Mouse (Mus musculus) embryonic facial prominence, embryonic 13.5 days (tissue): ENCODE data around the gene Gm12166. TPM values are rescaled to one million over a fixed set of nuclear protein-coding genes. Genes with fewer than 3 reads are reported as not detected.
"Not testable (repeated sequence)": the region's sequence is repeated elsewhere in the genome, so short reads cannot be mapped to it uniquely, and the experiment has no call there.

Experiments
- ATAC-seq: fragments of 200-750 bp; cut with Nextera tagmentation; 2 replicates; pipeline ENCODE4 v1.8.0; 2017; ENCODE audit warnings: low read depth; ENCODE audit not compliant: insufficient number of reproducible peaks, insufficient read depth, low FRiP score, low TSS enrichment
- H3K27ac ChIP-seq: fragments of 300-500 bp; sonication (generic); 2 replicates; pipeline ENCODE4 v1.5.1; 2015; ENCODE audit warnings: moderate library complexity, mild to moderate bottlenecking, inconsistent platforms
- H3K27me3 ChIP-seq: fragments of 300-500 bp; sonication (generic); 2 replicates; pipeline ENCODE4 v1.6.1; 2015; ENCODE audit warnings: mild to moderate bottlenecking, inconsistent platforms
- H3K36me3 ChIP-seq: fragments of 300-500 bp; sonication (generic); 2 replicates; pipeline ENCODE4 v1.6.1; 2015; ENCODE audit warnings: mild to moderate bottlenecking, inconsistent platforms
- H3K4me1 ChIP-seq: fragments of 300-500 bp; sonication (generic); 2 replicates; pipeline ENCODE4 v1.6.1; 2015; ENCODE audit warnings: inconsistent platforms
- H3K4me2 ChIP-seq: fragments of 300-500 bp; sonication (generic); 2 replicates; pipeline ENCODE4 v1.6.1; 2015; ENCODE audit warnings: moderate library complexity, mild to moderate bottlenecking, inconsistent platforms
- H3K4me3 ChIP-seq: fragments of 300-500 bp; sonication (generic); 2 replicates; pipeline ENCODE4 v1.5.1; 2015; ENCODE audit warnings: mild to moderate bottlenecking, inconsistent platforms
- H3K9ac ChIP-seq: fragments of 300-500 bp; sonication (generic); 2 replicates; pipeline ENCODE4 v1.6.1; 2015; ENCODE audit warnings: mild to moderate bottlenecking, inconsistent platforms
- H3K9me3 ChIP-seq: fragments of 300-500 bp; sonication (generic); 2 replicates; pipeline ENCODE4 v1.6.1; 2016; ENCODE audit warnings: inconsistent platforms
- WGBS: fragments of 180-500 bp; shearing (Covaris S2); methylation state at CpG from one replicate; pipeline ENCODE4 v1.1.7; 2015; ENCODE audit warnings: mixed read lengths; 5-methylcytosine and 5-hydroxymethylcytosine counted together
- polyA plus RNA-seq: library from polyadenylated mRNA; unstranded; fragments of >200 nt; fragmentation: Nextera tagmentation; extraction: Ambion mirVana; gene quantifications from 2 replicates; pipeline ENCODE4 v1.2.1, GENCODE M21; 2015

The Gm12166 gene
- polyA plus RNA-seq, 1 experiment from 2014 or later: 3.1 TPM

GRCm38 (mm10) chr11:46061776-46062445 is 9.8 kb upstream of the Gm12166 start:
- Histone ChIP-seq H3K4me3 (no peak overlapping the region), H3K27ac (no peak overlapping the region)

GRCm38 (mm10) chr11:46060651-46061020 is 8.5 kb upstream of the Gm12166 start:
- 86% methylated on average over 5 of the region's 5 CpGs for WGBS

More at GRCm38 (mm10) chr11:46061776-46062445, 9.8 kb upstream of the Gm12166 start:
- Histone ChIP-seq H3K4me1 (peaks cover 26% of the 10 kb centered on the region), H3K27me3 (no peaks in the 10 kb centered on the region), H3K9ac (no peak overlapping the region), H3K4me2 (no peak overlapping the region), H3K36me3 (peaks cover 21% of the 10 kb centered on the region; the same call in 1 of the 2 replicates), H3K9me3 (no peaks in the 10 kb centered on the region)
- ATAC-seq: no peak
- 81% methylated on average over 6 of the region's 6 CpGs for WGBS

GRCm38 (mm10) chr11:46059887-46060650 is 7.9 kb upstream of the Gm12166 start:
- Histone ChIP-seq H3K27ac (no peak overlapping the region), H3K4me3 (no peak overlapping the region), H3K4me2 (no peak overlapping the region), H3K4me1 (peaks cover 24% of the 10 kb centered on the region), H3K27me3 (no peaks in the 10 kb centered on the region), H3K36me3 (0 out of 2 replicates have a peak, but pooled peaks cover 9% of the 10 kb centered on the region), H3K9ac (no peak overlapping the region), H3K9me3 (no peaks in the 10 kb centered on the region)
- no peak for ATAC-seq
- 64% methylated on average over 8 of the region's 8 CpGs for WGBS

More at GRCm38 (mm10) chr11:46060651-46061020, 8.5 kb upstream of the Gm12166 start:
- H3K9me3 ChIP-seq: no peaks in the 10 kb centered on the region
- H3K27me3 ChIP-seq: no peaks in the 10 kb centered on the region
- no peak overlapping the region for H3K9ac ChIP-seq
- no peak overlapping the region for H3K4me3 ChIP-seq
- H3K4me2 ChIP-seq: no peak overlapping the region
- H3K27ac ChIP-seq: no peak overlapping the region
- ATAC-seq: no peak
- H3K4me1 ChIP-seq: peaks cover 24% of the 10 kb centered on the region
- 0 out of 2 replicates have a peak, but pooled peaks cover 11% of the 10 kb centered on the region for H3K36me3 ChIP-seq

GRCm38 (mm10) chr11:46058916-46059315 is 6.8 kb upstream of the Gm12166 start:
- no peak overlapping the region for H3K27ac ChIP-seq
- no peaks in the 10 kb centered on the region for H3K9me3 ChIP-seq
- 0 out of 2 replicates have a peak, but pooled peaks cover 5% of the 10 kb centered on the region for H3K36me3 ChIP-seq
- no peak overlapping the region for H3K4me3 ChIP-seq
- no peak for ATAC-seq
- H3K9ac ChIP-seq: no peak overlapping the region
- no peaks in the 10 kb centered on the region for H3K27me3 ChIP-seq
- WGBS: 92% methylated on average over 4 of the region's 4 CpGs
- H3K4me2 ChIP-seq: no peak overlapping the region
- peaks cover 19% of the 10 kb centered on the region for H3K4me1 ChIP-seq

GRCm38 (mm10) chr11:46058011-46058410 is 5.9 kb upstream of the Gm12166 start:
- WGBS: 44% methylated on average over 9 of the region's 9 CpGs
- Histone ChIP-seq H3K27me3 (no peaks in the 10 kb centered on the region), H3K4me2 (peak overlapping the region; percentile 77), H3K9ac (no peak overlapping the region), H3K4me1 (peaks cover 19% of the 10 kb centered on the region), H3K9me3 (no peaks in the 10 kb centered on the region), H3K36me3 (0 out of 2 replicates have a peak, but pooled peaks cover 5% of the 10 kb centered on the region), H3K4me3 (peak overlapping the region; percentile 70; the same call in 1 of the 2 replicates), H3K27ac (no peak overlapping the region)
- no peak for ATAC-seq

GRCm38 (mm10) chr11:46056770-46057411 is 4.8 kb upstream of the Gm12166 start:
- Histone ChIP-seq H3K27me3 (no peaks in the 10 kb centered on the region; the same call in 1 of the 2 replicates), H3K4me3 (peak overlapping the region; percentile 70), H3K9ac (peak overlapping the region; percentile 88), H3K27ac (peak overlapping the region; percentile 92), H3K4me1 (peaks cover 19% of the 10 kb centered on the region), H3K36me3 (0 out of 2 replicates have a peak, but pooled peaks cover 5% of the 10 kb centered on the region), H3K4me2 (peak overlapping the region; percentile 77), H3K9me3 (no peaks in the 10 kb centered on the region)
- 2% methylated on average over 25 of the region's 25 CpGs for WGBS
- no peak for ATAC-seq

- Histone ChIP-seq H3K4me3 (peak within 1 kb of the TSS; percentile 70), H3K9ac (peak within 1 kb of the TSS; percentile 88), H3K4me1 (peaks cover 19% of the 10 kb centered on the region), H3K36me3 (0 out of 2 replicates have a peak, but pooled peaks cover 5% of the 10 kb centered on the region), H3K27me3 (no peaks in the 10 kb centered on the region; the same call in 1 of the 2 replicates), H3K27ac (peak within 1 kb of the TSS; percentile 92), H3K9me3 (no peaks in the 10 kb centered on the region), H3K4me2 (peak within 1 kb of the TSS; percentile 77)
- WGBS: under 1% methylated on average over 50 of the region's 51 CpGs
- peak; percentile 73 for ATAC-seq
Measured at GRCm38 (mm10) chr11:46055896-46056769, 4.0 kb upstream of the Gm12166 start, which contains the start of gene Adam19. TSS of gene Adam19 (plus strand) at chr11:46055992.

GRCm38 (mm10) chr11:46054911-46055895 is 3.1 kb upstream of the Gm12166 start:
- Histone ChIP-seq H3K36me3 (no peaks in the 10 kb centered on the region), H3K9ac (peak overlapping the region; percentile 88), H3K27ac (peak overlapping the region; percentile 92), H3K4me3 (peak overlapping the region; percentile 70), H3K4me2 (peak overlapping the region; percentile 77), H3K4me1 (peaks cover 19% of the 10 kb centered on the region), H3K9me3 (no peaks in the 10 kb centered on the region), H3K27me3 (no peaks in the 10 kb centered on the region; the same call in 1 of the 2 replicates)
- no peak for ATAC-seq
- WGBS: 24% methylated on average over 11 of the region's 13 CpGs

- Histone ChIP-seq H3K4me3 (no peak overlapping the region), H3K9ac (no peak overlapping the region), H3K36me3 (no peaks in the 10 kb centered on the region), H3K27me3 (no peaks in the 10 kb centered on the region; the same call in 1 of the 2 replicates), H3K4me1 (peaks cover 19% of the 10 kb centered on the region), H3K4me2 (no peak overlapping the region), H3K9me3 (no peaks in the 10 kb centered on the region), H3K27ac (no peak overlapping the region)
- 54% methylated on average over 5 of the region's 5 CpGs for WGBS
- no peak for ATAC-seq
Measured at GRCm38 (mm10) chr11:46054311-46054710, 2.2 kb upstream of the Gm12166 start.

- H3K27me3 ChIP-seq, H3K9ac ChIP-seq, H3K4me2 ChIP-seq, H3K9me3 ChIP-seq, H3K4me3 ChIP-seq, H3K36me3 ChIP-seq, ATAC-seq, H3K27ac ChIP-seq: not testable (repeated sequence)
- H3K4me1 ChIP-seq: peaks cover 19% of the 10 kb centered on the region
- 85% methylated on average over 3 of the region's 3 CpGs for WGBS
Measured at GRCm38 (mm10) chr11:46053457-46053856, 1.3 kb upstream of the Gm12166 start.
